24 mouse cellular contexts compared by ENCODE assay signal in genomic region chr1:35986666-35987065, GRCm38 (mm10).
DNase-seq lines count a peak whose midpoint lies in the region; ATAC-seq and TF ChIP-seq lines count a peak whose summit lies in the region.
"Had no signal": no experiment of that assay in that cellular context is flagged by ENCODE, and none has a peak within 500 bp of the region (broad histone marks: within the 10 kb centered on the region; RNA-seq: fewer than 3 reads in every experiment).

No protein-coding gene starts in this region.

- H3K36me3 ChIP-seq in lung, embryonic 14.5 days (ENCODE audit: insufficient read depth), result no peaks in the 10 kb centered on the region
- no peaks in the 10 kb centered on the region for H3K36me3 ChIP-seq in embryonic facial prominence, embryonic 13.5 days
- H3K36me3 ChIP-seq: forebrain, embryonic 10.5 days; hindbrain, embryonic 13.5 days; liver, embryonic 15.5 days; midbrain, embryonic 12.5 days had no signal

- peak; percentile 10 for DNase-seq in lung, embryonic 14.5 days
- no peak for DNase-seq in lung, postnatal 14 days
- DNase-seq in forelimb bud, embryonic 11.5 days (ENCODE audit: low read depth, low spot score), result peak; percentile 20
- DNase-seq in kidney, adult 18-20 months, result no peak
- no peak for DNase-seq in cerebellum, adult 2 months
- DNase-seq in left cerebral cortex, adult 2 months (ENCODE audit: extremely low spot score in 1 of 2, low spot score in 2 of 2), result no peak
- DNase-seq: adrenal gland, postnatal 14 days; cerebellum, adult 8-10 months; gastrocnemius, postnatal 25 days; heart, adult 2 months; kidney, adult 11 months; kidney, postnatal 4 days; liver; thymus, adult 2 months had no signal

- no peak for TF ChIP-seq POLR2A in cerebellum, adult 2 months (IDR thresholded peaks at IDR 0.05; ENCODE audit: borderline replicate concordance, insufficient read depth, low read length)

- intact Hi-C loops in left cerebral cortex, adult 2 months (cut with DNase I), result no loop called here

- H3K9me3 ChIP-seq in lung, embryonic 14.5 days (ENCODE audit: low read depth, low read length), result peaks cover 6% of the 10 kb centered on the region; the same call in 1 of the 2 replicates
- H3K9me3 ChIP-seq in embryonic facial prominence, embryonic 13.5 days, result peaks cover 14% of the 10 kb centered on the region
- H3K9me3 ChIP-seq: liver, embryonic 15.5 days had no signal

- H3K4me2 ChIP-seq in lung, embryonic 14.5 days, result no peak overlapping the region
- no peak overlapping the region for H3K4me2 ChIP-seq in embryonic facial prominence, embryonic 13.5 days
- H3K4me2 ChIP-seq: hindbrain, embryonic 13.5 days; liver, embryonic 15.5 days; midbrain, embryonic 12.5 days had no signal

- no peak for ATAC-seq in lung, embryonic 14.5 days (ENCODE audit: insufficient read depth)
- 0 out of 2 replicates have a peak, but pooled peaks have one; percentile 53 for ATAC-seq in embryonic facial prominence, embryonic 13.5 days (ENCODE audit: insufficient number of reproducible peaks, insufficient read depth, low FRiP score, low TSS enrichment, low read depth)
- ATAC-seq in granulocyte monocyte progenitor cell, adult 5-6 weeks (replicated peaks; ENCODE audit: poor library complexity, severe bottlenecking), result no peak
- ATAC-seq: activated CD4-positive, CD25-positive, alpha-beta regulatory T cell, adult 4 months; forebrain, embryonic 16.5 days had no signal

- H3K27me3 ChIP-seq in lung, embryonic 14.5 days (ENCODE audit: insufficient read depth, low read length), result no peaks in the 10 kb centered on the region
- H3K27me3 ChIP-seq in embryonic facial prominence, embryonic 13.5 days, result no peaks in the 10 kb centered on the region
- H3K27me3 ChIP-seq in cerebellum, adult 2 months (ENCODE audit: control insufficient read depth, insufficient read depth, low read length), result no peaks in the 10 kb centered on the region
- H3K27me3 ChIP-seq: hindbrain, embryonic 13.5 days; liver, embryonic 15.5 days; midbrain, embryonic 12.5 days had no signal

- no peak for TF ChIP-seq CTCF in lung, embryonic 14.5 days (IDR thresholded peaks at IDR 0.05; ENCODE audit: low read depth)
- TF ChIP-seq CTCF in cerebellum, adult 2 months (IDR thresholded peaks at IDR 0.05; ENCODE audit: borderline replicate concordance, insufficient read depth, low read depth, low read length), result no peak
- no peak for TF ChIP-seq CTCF in left cerebral cortex, adult 2 months (IDR thresholded peaks at IDR 0.05)

- no peak overlapping the region for H3K4me3 ChIP-seq in lung, embryonic 14.5 days (ENCODE audit: low read depth, low read length)
- H3K4me3 ChIP-seq in embryonic facial prominence, embryonic 13.5 days, result no peak overlapping the region
- H3K4me3 ChIP-seq in cerebellum, adult 2 months (replicated peaks; ENCODE audit: insufficient read depth, low read depth, low read length), result no peak overlapping the region
- H3K4me3 ChIP-seq in left cerebral cortex, adult 2 months, result no peak overlapping the region
- H3K4me3 ChIP-seq: forebrain, embryonic 10.5 days; heart, adult 2 months; hindbrain, embryonic 13.5 days; liver, embryonic 15.5 days; midbrain, embryonic 12.5 days had no signal

- no peaks in the 10 kb centered on the region for H3K4me1 ChIP-seq in lung, embryonic 14.5 days (ENCODE audit: insufficient read depth)
- H3K4me1 ChIP-seq in embryonic facial prominence, embryonic 13.5 days, result peaks cover 10% of the 10 kb centered on the region
- no peaks in the 10 kb centered on the region for H3K4me1 ChIP-seq in cerebellum, adult 2 months (ENCODE audit: control insufficient read depth, insufficient read depth, low read length)
- H3K4me1 ChIP-seq: hindbrain, embryonic 13.5 days; liver, embryonic 15.5 days; midbrain, embryonic 12.5 days had no signal

- no peak overlapping the region for H3K9ac ChIP-seq in lung, embryonic 14.5 days
- no peak overlapping the region for H3K9ac ChIP-seq in embryonic facial prominence, embryonic 13.5 days
- H3K9ac ChIP-seq: hindbrain, embryonic 13.5 days; liver, embryonic 15.5 days; midbrain, embryonic 12.5 days had no signal

- WGBS in lung, embryonic 14.5 days, result 76% methylated on average over 8 of the region's 8 CpGs
- WGBS in embryonic facial prominence, embryonic 13.5 days, result 39% methylated on average over 8 of the region's 8 CpGs
- WGBS in cerebellum, adult 2 months, result 75% methylated on average over 8 of the region's 8 CpGs

- no peak overlapping the region for H3K27ac ChIP-seq in lung, embryonic 14.5 days (ENCODE audit: low read depth)
- peak overlapping the region; percentile 84 for H3K27ac ChIP-seq in embryonic facial prominence, embryonic 13.5 days
- no peak overlapping the region for H3K27ac ChIP-seq in cerebellum, adult 2 months (ENCODE audit: insufficient read depth, low read length)
- no peak overlapping the region for H3K27ac ChIP-seq in left cerebral cortex, adult 2 months
- H3K27ac ChIP-seq: forebrain, embryonic 10.5 days; heart, adult 2 months; hindbrain, embryonic 13.5 days; liver, embryonic 15.5 days; macrophage; midbrain, embryonic 12.5 days; stomach, postnatal 0 days had no signal

Comparison
In these comparisons a context has a peak if more than half of its experiments do, and no peak if none do; other contexts are left out.
1. DNase-seq: peak in lung, embryonic 14.5 days (single experiment) and forelimb bud, embryonic 11.5 days (single experiment); none in lung, postnatal 14 days (single experiment), kidney, adult 18-20 months (single experiment), cerebellum, adult 2 months (0 of 2) and left cerebral cortex, adult 2 months (0 of 2).